Mouse (Mus musculus) fibroblast of lung, adult 2 months (primary cell): ENCODE measurements around the gene Cers5.
"Not testable (repeated sequence)": the region's sequence is repeated elsewhere in the genome, so short reads cannot be mapped to it uniquely, and the experiment has no call there.

Source experiments
- DNase-seq: peaks from one replicate; pipeline ENCODE4 v3.0.0-alpha.2; 2011; ENCODE audit warnings: low read depth

Cers5 gene

GRCm38 (mm10) chr15:99787625-99788120 is 15.0 kb upstream of the Cers5 start:
- DNase-seq: no peak

GRCm38 (mm10) chr15:99778677-99779335 is 6.1 kb upstream of the Cers5 start:
- no peak for DNase-seq

- DNase-seq: no peak
Measured at GRCm38 (mm10) chr15:99778148-99778547, 5.5 kb upstream of the Cers5 start.

GRCm38 (mm10) chr15:99772925-99773324 is 240 bp upstream of the Cers5 start:
- no peak for DNase-seq

- peak; percentile 65 for DNase-seq
Measured at GRCm38 (mm10) chr15:99772277-99772880, 306 bp downstream of the Cers5 start.

- DNase-seq: no peak
Measured at GRCm38 (mm10) chr15:99771601-99772276, 946 bp downstream of the Cers5 start.

GRCm38 (mm10) chr15:99771004-99771500 is 1.6 kb downstream of the Cers5 start:
- DNase-seq: no peak

- no peak for DNase-seq
Measured at GRCm38 (mm10) chr15:99768761-99769160, 3.9 kb downstream of the Cers5 start.

GRCm38 (mm10) chr15:99767467-99767866 is 5.2 kb downstream of the Cers5 start:
- no peak for DNase-seq

GRCm38 (mm10) chr15:99754204-99754603 is 18.5 kb downstream of the Cers5 start:
- no peak for DNase-seq

GRCm38 (mm10) chr15:99740229-99740628 is 32.5 kb downstream of the Cers5 start:
- no peak for DNase-seq

GRCm38 (mm10) chr15:99736675-99737074 is 36.0 kb downstream of the Cers5 start:
- no peak for DNase-seq

- DNase-seq: no peak
Measured at GRCm38 (mm10) chr15:99735631-99736030, 37.1 kb downstream of the Cers5 start.

GRCm38 (mm10) chr15:99733186-99733585 is 39.5 kb downstream of the Cers5 start:
- no peak for DNase-seq

GRCm38 (mm10) chr15:99731678-99732077 is 41.0 kb downstream of the Cers5 start:
- DNase-seq: no peak

- no peak for DNase-seq
Measured at GRCm38 (mm10) chr15:99731167-99731566, 41.5 kb downstream of the Cers5 start.

GRCm38 (mm10) chr15:99729056-99729783 is 43.5 kb downstream of the Cers5 start:
- no peak for DNase-seq

- DNase-seq: no peak
Measured at GRCm38 (mm10) chr15:99728211-99728610, 44.5 kb downstream of the Cers5 start.

- DNase-seq: no peak
Measured at GRCm38 (mm10) chr15:99727525-99727924, 45.2 kb downstream of the Cers5 start.

- not testable (repeated sequence) for DNase-seq
Measured at GRCm38 (mm10) chr15:99727039-99727438, 45.6 kb downstream of the Cers5 start.

- no peak for DNase-seq
Measured at GRCm38 (mm10) chr15:99726549-99726948, 46.1 kb downstream of the Cers5 start.
